Mouse (Mus musculus) cerebellum, adult 2 months (tissue): ENCODE measurements around the gene Ptprb.

Experiments used
- CTCF ChIP-seq: fragments of 200-500 bp; IDR thresholded peaks from 2 replicates; pipeline ENCODE4 v1.5.1; 2011; ENCODE audit warnings: low read depth, mild to moderate bottlenecking, control low read depth, low read length, moderate library complexity, borderline replicate concordance; ENCODE audit not compliant: insufficient read depth
- POLR2A ChIP-seq: fragments of 200-500 bp; IDR thresholded peaks from 2 replicates; pipeline ENCODE4 v1.6.1; 2011; ENCODE audit warnings: low read length, control low read depth, borderline replicate concordance; ENCODE audit not compliant: insufficient read depth

DNA sequence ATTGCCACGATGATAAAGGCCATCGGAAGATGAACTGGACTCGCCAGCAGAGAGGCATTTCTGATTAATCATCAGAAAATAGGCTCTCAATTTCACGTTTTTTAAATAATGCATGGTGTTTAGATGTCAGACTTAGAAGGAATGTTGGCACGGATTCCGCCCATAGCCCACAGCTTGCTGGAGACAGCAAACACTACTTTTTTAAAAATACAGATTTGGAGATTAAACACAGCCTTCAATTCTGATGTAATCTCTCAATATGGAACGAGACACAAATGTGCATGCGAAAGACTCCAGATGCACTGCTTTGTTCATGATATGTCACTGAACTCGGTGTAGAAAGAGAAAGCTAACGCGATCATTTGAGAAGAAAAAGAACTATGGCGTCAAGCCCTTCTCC, 160.1 kb downstream of the Ptprb start:
- TF ChIP-seq CTCF (no peak), POLR2A (no peak)
